Comparison of ENCODE assay signal across 8 mouse cellular contexts in the genomic region with DNA sequence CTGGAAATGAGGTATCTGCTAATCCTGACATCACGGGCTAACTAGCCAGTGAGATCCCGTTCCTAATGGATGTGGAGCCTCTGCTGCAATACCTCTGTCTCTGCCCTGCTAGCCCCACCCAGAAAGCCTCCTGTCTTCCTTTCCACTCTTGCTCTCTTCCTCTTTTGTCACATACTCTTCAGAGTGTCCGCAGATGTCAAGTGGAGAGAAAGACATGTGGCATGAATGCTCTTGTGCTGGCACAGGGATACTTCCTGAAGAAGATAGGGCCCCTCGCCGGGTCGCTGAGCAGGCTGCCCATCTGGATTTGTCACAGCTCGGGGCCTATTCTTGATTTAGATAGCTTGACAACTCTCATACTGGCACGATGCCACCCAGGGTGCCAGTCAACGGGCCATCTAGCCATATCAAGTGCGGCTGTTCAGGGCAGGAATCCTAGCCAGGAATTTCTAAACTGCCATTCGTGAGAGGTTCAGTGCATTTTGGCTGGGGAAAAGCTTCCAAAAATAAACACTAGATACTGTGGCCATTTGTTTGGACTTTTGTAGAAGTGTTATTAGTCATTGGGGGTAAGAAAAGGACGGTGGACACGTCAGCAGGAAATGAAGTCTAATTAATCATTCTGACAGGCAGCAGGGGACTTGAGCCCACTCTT. TPM values are rescaled to one million over a fixed set of nuclear protein-coding genes. Genes with fewer than 3 reads are reported as not detected.
A peak's percentile ranks its signal among the peaks of the same experiment; 100 is the strongest.
DNase-seq lines count a peak whose midpoint lies in the region; ATAC-seq and TF ChIP-seq lines count a peak whose summit lies in the region.

No protein-coding gene starts in this region.

- no peak overlapping the region for H3K4me2 ChIP-seq in neural tube, embryonic 13.5 days
- no peak overlapping the region for H3K4me2 ChIP-seq in neural tube, embryonic 15.5 days
- no peak overlapping the region for H3K4me2 ChIP-seq in liver, embryonic 15.5 days

- H3K27me3 ChIP-seq in neural tube, embryonic 13.5 days: no peaks in the 10 kb centered on the region
- no peaks in the 10 kb centered on the region for H3K27me3 ChIP-seq in neural tube, embryonic 15.5 days (replicated peaks)
- H3K27me3 ChIP-seq in liver, embryonic 15.5 days: no peaks in the 10 kb centered on the region
- no peaks in the 10 kb centered on the region for H3K27me3 ChIP-seq in small intestine, adult 2 months (ENCODE audit: control insufficient read depth, insufficient read depth, low read length)

- DNase-seq in fibroblast of lung, adult 2 months (ENCODE audit: low read depth): peak; percentile 89
- peak; percentile 56 for DNase-seq in heart, postnatal 25 days (ENCODE audit: low spot score)
- no peak for DNase-seq in spleen, postnatal 14 days (ENCODE audit: low spot score in 2 of 2)

- TF ChIP-seq CTCF in small intestine, adult 2 months (IDR thresholded peaks at IDR 0.05; ENCODE audit: extremely low read depth, insufficient read length, insufficient replicate concordance, low read depth, low read length): no peak

- no peak overlapping the region for H3K9ac ChIP-seq in neural tube, embryonic 13.5 days
- H3K9ac ChIP-seq in neural tube, embryonic 15.5 days (replicated peaks): no peak overlapping the region
- H3K9ac ChIP-seq in liver, embryonic 15.5 days: no peak overlapping the region

- no peak for TF ChIP-seq POLR2A in small intestine, adult 2 months (IDR thresholded peaks at IDR 0.05; ENCODE audit: low read depth, low read length)

- intact Hi-C loops in heart, postnatal 25 days (cut with DNase I): no loop called here

- H3K4me1 ChIP-seq in neural tube, embryonic 13.5 days (replicated peaks): peaks cover 21% of the 10 kb centered on the region
- peaks cover 18% of the 10 kb centered on the region for H3K4me1 ChIP-seq in neural tube, embryonic 15.5 days
- H3K4me1 ChIP-seq in liver, embryonic 15.5 days (replicated peaks): 0 out of 2 replicates have a peak, but pooled peaks cover 3% of the 10 kb centered on the region
- H3K4me1 ChIP-seq in small intestine, adult 2 months (ENCODE audit: control insufficient read depth, insufficient read depth, insufficient read length, low read length): peaks cover 4% of the 10 kb centered on the region; the same call in 1 of the 2 replicates

- peak; percentile 69 for ATAC-seq in neural tube, embryonic 13.5 days (ENCODE audit: low read depth)
- no peak for ATAC-seq in neural tube, embryonic 15.5 days (ENCODE audit: low FRiP score)
- ATAC-seq in liver, embryonic 15.5 days (ENCODE audit: insufficient read depth): no peak
- no peak for ATAC-seq in activated CD4-positive, CD25-positive, alpha-beta regulatory T cell, adult 4 months

- no peaks in the 10 kb centered on the region for H3K36me3 ChIP-seq in neural tube, embryonic 13.5 days
- H3K36me3 ChIP-seq in neural tube, embryonic 15.5 days: no peaks in the 10 kb centered on the region
- no peaks in the 10 kb centered on the region for H3K36me3 ChIP-seq in liver, embryonic 15.5 days (replicated peaks)
- no peaks in the 10 kb centered on the region for H3K36me3 ChIP-seq in small intestine, adult 2 months (ENCODE audit: control insufficient read depth, insufficient read depth, low read length)

- no peaks in the 10 kb centered on the region for H3K9me3 ChIP-seq in neural tube, embryonic 13.5 days
- H3K9me3 ChIP-seq in neural tube, embryonic 15.5 days (replicated peaks): no peaks in the 10 kb centered on the region
- H3K9me3 ChIP-seq in liver, embryonic 15.5 days (replicated peaks): no peaks in the 10 kb centered on the region

- H3K27ac ChIP-seq in neural tube, embryonic 13.5 days (replicated peaks): no peak overlapping the region; the same call in 1 of the 2 replicates
- H3K27ac ChIP-seq in neural tube, embryonic 15.5 days (replicated peaks): no peak overlapping the region
- 0 out of 2 replicates have a peak overlapping the region, but pooled peaks have one; percentile 19 for H3K27ac ChIP-seq in liver, embryonic 15.5 days (replicated peaks)
- peak overlapping the region; percentile 45 for H3K27ac ChIP-seq in small intestine, adult 2 months (ENCODE audit: insufficient read depth, low read depth, low read length)

- H3K4me3 ChIP-seq in neural tube, embryonic 13.5 days: no peak overlapping the region
- no peak overlapping the region for H3K4me3 ChIP-seq in neural tube, embryonic 15.5 days (replicated peaks)
- no peak overlapping the region for H3K4me3 ChIP-seq in liver, embryonic 15.5 days (replicated peaks)
- H3K4me3 ChIP-seq in small intestine, adult 2 months (ENCODE audit: low read depth, low read length): no peak overlapping the region

- 48% methylated on average over 13 of the region's 13 CpGs for WGBS in neural tube, embryonic 13.5 days
- WGBS in neural tube, embryonic 15.5 days: 33% methylated on average over 13 of the region's 13 CpGs
- WGBS in liver, embryonic 15.5 days (ENCODE audit: insufficient replicate concordance): 29% methylated on average over 13 of the region's 13 CpGs
- WGBS in small intestine, adult 2 months: 24% methylated on average over 13 of the region's 13 CpGs

RNA-seq across cellular contexts. Expression of gene Krr1, which starts 35.8 kb away (rescaled TPM):
- polyA plus RNA-seq in neural tube, embryonic 13.5 days (2015; fragmentation: Nextera tagmentation; extraction: Ambion mirVana): 43.4 and 46.6 TPM in 2 replicates
- polyA plus RNA-seq in neural tube, embryonic 15.5 days (2015; fragmentation: Nextera tagmentation; extraction: Ambion mirVana): 31.2 and 34.8 TPM in 2 replicates
- total RNA-seq in heart, postnatal 25 days (2021): 10 to 100 TPM; 24.0 to 26.8 TPM
- 18.0 and 18.3 TPM in 2 replicates for polyA plus RNA-seq in liver, embryonic 15.5 days (2015; fragmentation: Nextera tagmentation; extraction: Ambion mirVana)
- polyA plus RNA-seq in small intestine, adult 2 months (2012; rRNA removed): 0.83 and 1.2 TPM in 2 replicates
- polyA plus RNA-seq in activated CD4-positive, CD25-positive, alpha-beta regulatory T cell, adult 4 months (2017; shearing (Covaris generic)): 10 to 100 TPM; 41.2 to 41.9 TPM

Comparison
In these comparisons a context has a peak if more than half of its experiments do, and no peak if none do; other contexts are left out.
1. H3K27ac ChIP-seq: peak in liver, embryonic 15.5 days (single experiment) and small intestine, adult 2 months (single experiment); none in neural tube, embryonic 13.5 days (single experiment) and neural tube, embryonic 15.5 days (single experiment).
2. DNase-seq: peak in fibroblast of lung, adult 2 months (single experiment) and heart, postnatal 25 days (single experiment); none in spleen, postnatal 14 days (0 of 2).